Mouse (Mus musculus): ENCODE data around the gene Rsph14.

DNA sequence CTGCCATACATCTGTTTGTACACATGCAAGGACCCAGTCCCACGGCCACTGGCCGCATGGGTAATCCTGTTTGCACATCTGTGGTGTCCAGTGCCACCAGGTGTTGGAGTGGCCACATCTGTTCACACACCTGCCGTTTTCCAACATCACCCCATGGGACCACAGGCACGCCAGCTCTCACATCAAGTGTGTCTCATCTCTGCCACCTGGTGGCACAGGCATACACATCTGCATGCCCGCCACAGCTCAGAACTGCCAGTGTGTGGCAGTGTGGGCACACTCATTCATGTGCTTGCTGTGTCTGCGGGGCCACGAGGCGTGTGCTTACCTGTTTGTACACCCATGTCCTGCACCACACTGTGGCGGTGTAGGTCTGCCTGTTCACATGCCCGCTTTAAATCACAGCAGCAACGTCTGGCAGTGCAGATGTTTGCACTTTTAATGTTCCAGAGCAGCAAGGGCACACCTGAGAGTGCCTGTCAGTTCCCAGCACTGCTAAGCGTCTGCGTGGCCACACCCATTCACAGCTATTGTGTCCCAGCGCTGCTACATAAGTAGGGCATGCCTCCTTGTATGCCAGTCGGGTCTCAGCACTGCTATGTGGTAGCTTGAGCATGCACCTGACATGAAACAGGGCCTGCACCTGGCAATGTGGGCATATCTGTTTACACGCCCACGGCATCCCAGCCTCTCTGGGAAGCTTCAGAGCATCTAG, 111.4 kb downstream of the Rsph14 start:
- TF ChIP-seq POLR2A (IDR thresholded peaks at IDR 0.05; ENCODE audit: borderline replicate concordance, low read depth, low read length) (no peak), CTCF (IDR thresholded peaks at IDR 0.05; ENCODE audit: low read depth, low read length) (no peak)

All from bone marrow macrophage, adult 2 months (primary cell).